ENCODE assay signal across 8 mouse cellular contexts in genomic region chr12:55013626-55014398, GRCm38 (mm10). TPM values are rescaled to one million over a fixed set of nuclear protein-coding genes. Genes with fewer than 3 reads are reported as not detected.
DNase-seq lines count a peak whose midpoint lies in the region; ATAC-seq lines count a peak whose summit lies in the region.

Gene Baz1a (minus strand): TSS chr12:55014348.

- no peak within 1 kb of the TSS for H3K4me3 ChIP-seq in liver, embryonic 11.5 days (ENCODE audit: low read depth, low read length)

- no peak within 1 kb of the TSS for H3K4me2 ChIP-seq in liver, embryonic 11.5 days

- no peaks in the 10 kb centered on the region for H3K4me1 ChIP-seq in liver, embryonic 11.5 days (replicated peaks; ENCODE audit: control insufficient read depth, insufficient read depth, low read length)

- 84% methylated on average over 6 of the region's 6 CpGs for WGBS in liver, embryonic 11.5 days

- no peak within 1 kb of the TSS for H3K9ac ChIP-seq in liver, embryonic 11.5 days (ENCODE audit: low read depth, low read length)

- no peak for DNase-seq in liver, embryonic 11.5 days (ENCODE audit: low spot score)
- DNase-seq in liver: no peak
- no peak for DNase-seq in adrenal gland, postnatal 25 days
- DNase-seq in heart, postnatal 4 days: no peak
- no peak for DNase-seq in left cerebral cortex, postnatal 25 days (ENCODE audit: low spot score in 2 of 2)
- DNase-seq in spleen, adult 12 weeks (ENCODE audit: low spot score): no peak
- no peak for DNase-seq in embryo, embryonic 10.5 days (ENCODE audit: low spot score)

- H3K9me3 ChIP-seq in liver, embryonic 11.5 days (ENCODE audit: control insufficient read depth, low read length): no peaks in the 10 kb centered on the region

- no peaks in the 10 kb centered on the region for H3K27me3 ChIP-seq in liver, embryonic 11.5 days (replicated peaks; ENCODE audit: control insufficient read depth, insufficient read depth, low read length)

- H3K36me3 ChIP-seq in liver, embryonic 11.5 days (ENCODE audit: control insufficient read depth, insufficient read depth, low read length): no peaks in the 10 kb centered on the region

- no peak within 1 kb of the TSS for H3K27ac ChIP-seq in liver, embryonic 11.5 days (ENCODE audit: low read depth, low read length)

- no peak for ATAC-seq in liver, embryonic 11.5 days (replicated peaks; ENCODE audit: low FRiP score)
- no peak for ATAC-seq in megakaryocyte, adult 5-6 weeks (ENCODE audit: poor library complexity, severe bottlenecking)

- intact Hi-C loops in left cerebral cortex, postnatal 25 days (cut with DNase I): no loop called here

RNA-seq across cellular contexts. Expression of gene Baz1a, which starts in this region (rescaled TPM):
- polyA plus RNA-seq in liver, embryonic 11.5 days (2014; fragmentation: Nextera tagmentation; extraction: Ambion mirVana): 46.4 and 49.1 TPM in 2 replicates
- total RNA-seq in adrenal gland, postnatal 25 days (2021): 23.6 and 28.0 TPM in 2 replicates
- 10 to 100 TPM; 15.0 to 16.5 TPM for total RNA-seq in heart, postnatal 4 days (2021)
- 187 and 200 TPM in 2 replicates for total RNA-seq in megakaryocyte, adult 5-6 weeks (2015)
- total RNA-seq in megakaryocyte, adult 5-6 weeks (2017): 105 and 107 TPM in 2 replicates
- total RNA-seq in left cerebral cortex, postnatal 25 days (2021): 1 to 10 TPM; 3.5 to 5.1 TPM
